Mouse (Mus musculus): ENCODE measurements around the gene Rnf10. TPM values are rescaled to one million over a fixed set of nuclear protein-coding genes. Genes with fewer than 3 reads are reported as not detected.

Rnf10 gene
- polyA plus RNA-seq, 1 experiment = 180 TPM

DNA sequence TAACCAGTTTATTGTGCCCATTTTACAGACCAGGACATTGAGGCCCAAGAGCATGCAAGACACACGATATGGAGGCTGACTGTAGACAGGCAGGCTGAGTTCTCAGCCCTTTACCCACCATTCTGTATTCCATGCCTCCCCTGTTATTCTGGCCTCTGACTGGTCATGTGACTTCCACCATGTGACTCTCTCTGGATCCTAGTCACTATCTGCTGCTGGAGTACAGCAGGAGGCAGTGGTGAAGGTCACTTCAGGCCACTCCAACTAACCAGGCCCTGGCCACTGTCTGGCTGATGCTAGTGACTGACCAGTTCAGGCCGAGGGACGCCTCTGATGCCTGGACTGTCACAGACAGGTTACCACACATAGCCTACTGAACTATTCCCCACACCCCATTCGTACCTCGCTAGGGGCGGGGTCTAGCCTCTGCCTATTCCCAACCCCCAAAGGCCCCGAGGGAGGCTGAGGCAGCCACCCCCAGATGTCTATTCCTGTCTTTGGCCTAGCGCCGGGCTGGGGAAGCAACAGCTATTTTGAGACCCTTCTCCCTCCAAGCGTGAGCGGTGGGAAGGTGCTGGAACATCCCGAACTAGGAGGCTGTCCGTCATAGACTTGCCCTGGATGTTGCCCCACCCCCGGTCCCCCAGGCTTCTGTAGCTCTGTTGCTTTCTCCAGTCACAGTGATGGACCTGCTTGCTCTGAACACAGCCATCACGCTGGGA lies 41.7 kb downstream of the Rnf10 start:
- Histone ChIP-seq H3K36me3 (ENCODE audit: control insufficient read depth, insufficient read depth, low read length, poor library complexity, severe bottlenecking) (no peaks in the 10 kb centered on the region), H3K4me1 (ENCODE audit: control insufficient read depth, insufficient read depth, low read length) (peaks cover 2% of the 10 kb centered on the region), H3K9me3 (replicated peaks; ENCODE audit: control insufficient read depth, insufficient read depth, low read length, poor library complexity, severe bottlenecking) (no peaks in the 10 kb centered on the region), H3K9ac (ENCODE audit: low read depth, poor library complexity, severe bottlenecking) (peak overlapping the region; percentile 5), H3K27ac (ENCODE audit: insufficient read depth, low read length) (no peak overlapping the region), H3K27me3 (ENCODE audit: control insufficient read depth, insufficient read depth, low read length, poor library complexity, severe bottlenecking) (no peaks in the 10 kb centered on the region), H3K4me3 (ENCODE audit: low read depth, low read length) (peak overlapping the region; percentile 27)
- TF ChIP-seq CTCF (IDR thresholded peaks at IDR 0.05; ENCODE audit: low read depth, low read length) (no peak), POLR2A (IDR thresholded peaks at IDR 0.05; ENCODE audit: insufficient read depth, low read length) (no peak), EP300 (IDR thresholded peaks at IDR 0.05; ENCODE audit: insufficient read depth, low read depth, low read length) (no peak)

DNA sequence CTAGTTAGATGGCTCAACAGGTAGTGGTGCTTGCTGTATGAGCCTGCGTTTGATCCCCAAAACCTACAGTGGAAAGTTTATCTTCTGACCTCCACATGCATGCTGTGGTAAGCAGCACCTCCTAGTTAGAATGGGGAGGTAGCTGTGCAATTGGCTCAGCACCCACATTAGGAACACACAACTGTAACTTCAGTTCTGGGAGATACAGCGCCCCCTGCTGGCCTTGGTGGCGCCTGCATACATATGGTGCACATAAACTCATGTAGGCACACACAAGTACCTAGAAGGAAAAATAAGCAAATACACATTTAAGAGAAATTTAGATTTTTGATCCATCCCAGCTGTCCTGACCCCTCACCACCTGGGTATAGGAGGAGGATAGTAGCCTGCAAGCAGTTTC lies 50.2 kb downstream of the Rnf10 start:
- no peaks in the 10 kb centered on the region for H3K9me3 ChIP-seq (replicated peaks; ENCODE audit: control insufficient read depth, insufficient read depth, low read length, poor library complexity, severe bottlenecking)
- no peaks in the 10 kb centered on the region for H3K36me3 ChIP-seq (ENCODE audit: control insufficient read depth, insufficient read depth, low read length, poor library complexity, severe bottlenecking)
- H3K27ac ChIP-seq (ENCODE audit: insufficient read depth, low read length) = no peak overlapping the region
- H3K27me3 ChIP-seq (ENCODE audit: control insufficient read depth, insufficient read depth, low read length, poor library complexity, severe bottlenecking) = no peaks in the 10 kb centered on the region
- no peak overlapping the region for H3K9ac ChIP-seq (ENCODE audit: low read depth, poor library complexity, severe bottlenecking)
- H3K4me1 ChIP-seq (ENCODE audit: control insufficient read depth, insufficient read depth, low read length) = no peaks in the 10 kb centered on the region
- TF ChIP-seq EP300 (IDR thresholded peaks at IDR 0.05; ENCODE audit: insufficient read depth, low read depth, low read length) = no peak
- peak; percentile 43 for TF ChIP-seq CTCF (IDR thresholded peaks at IDR 0.05; ENCODE audit: low read depth, low read length)
- H3K4me3 ChIP-seq (ENCODE audit: low read depth, low read length) = no peak overlapping the region

DNA sequence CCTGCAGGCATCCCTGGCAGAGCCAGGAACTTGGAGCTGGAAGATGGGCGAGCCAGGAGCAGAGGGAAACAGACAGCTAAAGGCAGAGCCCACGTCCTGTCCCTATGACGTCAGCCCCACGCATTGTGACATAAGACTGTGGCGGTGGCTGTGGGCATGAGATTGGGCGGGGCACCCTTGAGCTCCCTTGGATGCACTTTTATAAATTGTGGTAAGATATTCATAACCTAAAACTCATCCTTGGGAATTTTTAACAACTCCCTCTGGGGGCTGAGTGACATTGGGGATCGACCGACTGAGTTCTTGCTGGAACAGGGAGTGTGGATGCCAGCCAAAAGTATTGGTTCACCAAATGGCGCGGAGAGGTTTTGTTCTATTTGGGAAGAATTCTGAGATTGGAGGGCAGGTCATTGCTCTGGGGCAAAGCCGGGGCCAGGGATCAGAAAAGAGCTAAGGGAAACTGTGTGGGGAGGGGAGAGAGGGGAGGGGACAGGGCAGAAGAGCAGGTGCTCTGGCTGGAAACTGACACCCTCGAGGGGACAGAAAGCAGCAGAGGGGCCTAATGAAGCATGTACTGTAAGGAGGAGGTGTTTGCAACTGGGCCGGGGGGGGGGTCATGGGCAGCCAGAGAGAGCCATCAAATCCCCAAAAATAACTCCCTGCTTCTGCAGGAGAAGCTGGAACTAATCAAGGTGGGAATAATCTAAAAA lies 51.6 kb downstream of the Rnf10 start:
- Histone ChIP-seq H3K4me3 (ENCODE audit: low read depth, low read length) (no peak overlapping the region), H3K27me3 (ENCODE audit: control insufficient read depth, insufficient read depth, low read length, poor library complexity, severe bottlenecking) (no peaks in the 10 kb centered on the region), H3K9ac (ENCODE audit: low read depth, poor library complexity, severe bottlenecking) (no peak overlapping the region), H3K9me3 (replicated peaks; ENCODE audit: control insufficient read depth, insufficient read depth, low read length, poor library complexity, severe bottlenecking) (no peaks in the 10 kb centered on the region), H3K27ac (ENCODE audit: insufficient read depth, low read length) (no peak overlapping the region), H3K4me1 (ENCODE audit: control insufficient read depth, insufficient read depth, low read length) (no peaks in the 10 kb centered on the region), H3K36me3 (ENCODE audit: control insufficient read depth, insufficient read depth, low read length, poor library complexity, severe bottlenecking) (no peaks in the 10 kb centered on the region)
- TF ChIP-seq POLR2A (IDR thresholded peaks at IDR 0.05; ENCODE audit: insufficient read depth, low read length) = no peak
- no peak for TF ChIP-seq EP300 (IDR thresholded peaks at IDR 0.05; ENCODE audit: insufficient read depth, low read depth, low read length)
- TF ChIP-seq CTCF (IDR thresholded peaks at IDR 0.05; ENCODE audit: low read depth, low read length) = no peak

DNA sequence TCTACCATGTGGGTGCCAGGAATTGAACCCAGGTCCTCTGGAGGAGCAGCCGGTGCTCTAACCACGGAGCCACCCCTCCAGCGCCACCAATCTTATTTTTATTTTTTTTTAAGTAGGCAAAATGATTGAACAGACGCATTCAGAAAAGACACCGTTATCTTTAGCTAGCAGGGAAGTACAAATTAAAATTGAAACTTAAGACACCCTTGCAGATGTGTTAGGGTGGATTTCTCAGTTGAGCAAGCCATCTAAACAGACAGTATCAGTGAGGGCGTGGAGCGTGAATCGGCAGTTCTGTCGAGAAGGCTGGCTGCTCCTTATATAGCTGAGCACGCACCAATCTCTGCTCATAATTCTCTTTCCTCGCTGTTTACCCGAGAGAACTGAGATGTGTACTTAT lies 54.7 kb downstream of the Rnf10 start:
- H3K27ac ChIP-seq (ENCODE audit: insufficient read depth, low read length) = no peak overlapping the region
- TF ChIP-seq CTCF (IDR thresholded peaks at IDR 0.05; ENCODE audit: low read depth, low read length) = no peak
- TF ChIP-seq POLR2A (IDR thresholded peaks at IDR 0.05; ENCODE audit: insufficient read depth, low read length) = no peak
- no peak for TF ChIP-seq EP300 (IDR thresholded peaks at IDR 0.05; ENCODE audit: insufficient read depth, low read depth, low read length)
- no peaks in the 10 kb centered on the region for H3K36me3 ChIP-seq (ENCODE audit: control insufficient read depth, insufficient read depth, low read length, poor library complexity, severe bottlenecking)
- no peaks in the 10 kb centered on the region for H3K9me3 ChIP-seq (replicated peaks; ENCODE audit: control insufficient read depth, insufficient read depth, low read length, poor library complexity, severe bottlenecking)
- no peak overlapping the region for H3K9ac ChIP-seq (ENCODE audit: low read depth, poor library complexity, severe bottlenecking)
- H3K4me1 ChIP-seq (ENCODE audit: control insufficient read depth, insufficient read depth, low read length) = no peaks in the 10 kb centered on the region
- no peak overlapping the region for H3K4me3 ChIP-seq (ENCODE audit: low read depth, low read length)
- H3K27me3 ChIP-seq (ENCODE audit: control insufficient read depth, insufficient read depth, low read length, poor library complexity, severe bottlenecking) = no peaks in the 10 kb centered on the region

DNA sequence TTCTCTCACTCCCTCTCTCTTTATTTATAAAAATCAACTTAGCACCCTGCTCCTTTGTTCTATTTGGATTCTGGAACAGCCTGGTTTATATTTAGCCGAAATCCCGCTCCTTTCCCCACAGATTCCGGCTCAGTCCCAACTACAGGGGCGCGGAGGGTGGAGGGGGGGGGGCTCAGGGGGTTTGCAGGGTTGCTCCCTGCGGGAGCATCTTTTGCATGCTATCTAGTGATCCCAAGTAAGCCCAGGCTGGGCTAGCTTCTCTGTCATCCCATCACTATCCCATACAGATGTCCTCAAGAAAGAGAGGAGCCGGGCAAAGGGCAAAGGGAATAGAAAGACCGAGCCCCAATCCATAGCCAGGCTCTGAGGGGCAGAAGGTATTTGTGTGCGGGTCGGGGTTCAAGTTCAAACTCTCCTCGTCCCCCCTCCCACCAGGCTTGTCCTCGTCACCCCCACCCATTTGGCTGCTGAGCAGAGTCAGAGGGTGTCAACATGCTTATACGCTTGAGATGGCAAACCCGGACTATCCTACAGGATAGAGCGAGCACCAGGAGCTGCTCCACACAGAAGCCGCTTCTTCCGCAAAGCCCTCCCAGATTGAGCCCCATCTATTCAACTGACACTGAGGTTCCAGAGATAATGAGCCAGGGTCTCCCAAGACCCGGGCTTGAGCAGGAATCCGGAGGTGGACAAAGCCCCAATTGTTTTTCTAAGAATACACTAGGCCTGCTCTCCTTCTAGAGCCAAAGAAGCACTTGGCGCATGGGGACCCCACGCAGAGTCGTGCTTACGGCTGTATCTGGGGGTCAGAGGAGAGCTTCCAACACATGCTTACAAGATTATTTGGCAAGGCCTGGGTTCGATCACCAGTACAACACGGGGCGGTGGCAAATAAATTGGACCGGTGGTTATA lies 57.2 kb downstream of the Rnf10 start:
- no peaks in the 10 kb centered on the region for H3K36me3 ChIP-seq (ENCODE audit: control insufficient read depth, insufficient read depth, low read length, poor library complexity, severe bottlenecking)
- H3K9me3 ChIP-seq (replicated peaks; ENCODE audit: control insufficient read depth, insufficient read depth, low read length, poor library complexity, severe bottlenecking) = no peaks in the 10 kb centered on the region
- peak overlapping the region; percentile 10; the same call in 1 of the 2 replicates for H3K4me3 ChIP-seq (ENCODE audit: low read depth, low read length)
- H3K4me1 ChIP-seq (ENCODE audit: control insufficient read depth, insufficient read depth, low read length) = no peaks in the 10 kb centered on the region
- TF ChIP-seq CTCF (IDR thresholded peaks at IDR 0.05; ENCODE audit: low read depth, low read length) (no peak), EP300 (IDR thresholded peaks at IDR 0.05; ENCODE audit: insufficient read depth, low read depth, low read length) (no peak), POLR2A (IDR thresholded peaks at IDR 0.05; ENCODE audit: insufficient read depth, low read length) (no peak)
- no peak overlapping the region for H3K27ac ChIP-seq (ENCODE audit: insufficient read depth, low read length)
- no peaks in the 10 kb centered on the region for H3K27me3 ChIP-seq (ENCODE audit: control insufficient read depth, insufficient read depth, low read length, poor library complexity, severe bottlenecking)
- H3K9ac ChIP-seq (ENCODE audit: low read depth, poor library complexity, severe bottlenecking) = peak overlapping the region; percentile 31
